Mouse (Mus musculus): ENCODE measurements around the gene Nkx2-1.

Nkx2-1 gene

GRCm38 (mm10) chr12:56522191-56522590 lies 14.5 kb downstream of the Nkx2-1 start:
- no peak for DNase-seq (ENCODE audit: low spot score in 2 of 2)

- DNase-seq (ENCODE audit: low spot score in 2 of 2): no peak
These were observed 15.4 kb downstream of the Nkx2-1 start for GRCm38 (mm10) chr12:56521106-56521840.

- no peak for DNase-seq (ENCODE audit: low spot score in 2 of 2)
These were observed 16.2 kb downstream of the Nkx2-1 start for GRCm38 (mm10) chr12:56520396-56521105.

GRCm38 (mm10) chr12:56519738-56520191 lies 16.9 kb downstream of the Nkx2-1 start:
- DNase-seq (ENCODE audit: low spot score in 2 of 2): no peak

- no peak for DNase-seq (ENCODE audit: low spot score in 2 of 2)
These were observed 17.5 kb downstream of the Nkx2-1 start for GRCm38 (mm10) chr12:56519071-56519737.

GRCm38 (mm10) chr12:56518221-56518620 lies 18.5 kb downstream of the Nkx2-1 start:
- DNase-seq (ENCODE audit: low spot score in 2 of 2): no peak

- no peak for DNase-seq (ENCODE audit: low spot score in 2 of 2)
These were observed 21.9 kb downstream of the Nkx2-1 start for GRCm38 (mm10) chr12:56514831-56515230.

- DNase-seq (ENCODE audit: low spot score in 2 of 2): no peak
These were observed 28.3 kb downstream of the Nkx2-1 start for GRCm38 (mm10) chr12:56508413-56508812.

GRCm38 (mm10) chr12:56487046-56487445 lies 49.7 kb downstream of the Nkx2-1 start:
- DNase-seq (ENCODE audit: low spot score in 2 of 2): no peak

GRCm38 (mm10) chr12:56482606-56483005 lies 54.1 kb downstream of the Nkx2-1 start:
- no peak for DNase-seq (ENCODE audit: low spot score in 2 of 2)
